Mouse (Mus musculus) thymus, adult 2 months (tissue): ENCODE data around the gene Dppa2.

Experiments
- CTCF ChIP-seq: fragments of 200-500 bp; IDR thresholded peaks from 2 replicates; pipeline ENCODE4 v1.5.1; 2012; ENCODE audit warnings: mild to moderate bottlenecking, control low read depth, low read length, moderate library complexity, borderline replicate concordance; ENCODE audit not compliant: control insufficient read depth, poor library complexity, insufficient read depth; ENCODE audit errors: extremely low read depth
- POLR2A ChIP-seq: fragments of 200-500 bp; IDR thresholded peaks from 2 replicates; pipeline ENCODE4 v1.6.1; 2012; ENCODE audit warnings: mild to moderate bottlenecking, low read length, control low read depth, moderate library complexity; ENCODE audit not compliant: control insufficient read depth, poor library complexity, insufficient read depth; ENCODE audit errors: extremely low read depth

- no peak for TF ChIP-seq POLR2A
- no peak for TF ChIP-seq CTCF
Observed at GRCm38 (mm10) chr16:48326903-48327302, 23.2 kb downstream of the Dppa2 start.
